Mouse (Mus musculus): ENCODE results near the gene Il1r2.

Il1r2 gene

GRCm38 (mm10) chr1:40129321-40129720, 55.4 kb downstream of the Il1r2 start:
- no peak for DNase-seq (ENCODE audit: low spot score in 2 of 2)

- DNase-seq (ENCODE audit: low spot score in 2 of 2) = no peak
These were observed 57.8 kb downstream of the Il1r2 start for GRCm38 (mm10) chr1:40131631-40132030.

GRCm38 (mm10) chr1:40132721-40133120, 58.8 kb downstream of the Il1r2 start:
- no peak for DNase-seq (ENCODE audit: low spot score in 2 of 2)

- no peak for DNase-seq (ENCODE audit: low spot score in 2 of 2)
These were observed 59.7 kb downstream of the Il1r2 start for GRCm38 (mm10) chr1:40133567-40133966.

GRCm38 (mm10) chr1:40139798-40140532, 66.1 kb downstream of the Il1r2 start:
- peak in 1 of 2 experiments; percentile 9 for DNase-seq (ENCODE audit: low spot score in 2 of 2)

- DNase-seq (ENCODE audit: low spot score in 2 of 2) = no peak
These were observed 82.2 kb downstream of the Il1r2 start for GRCm38 (mm10) chr1:40156096-40156495.

GRCm38 (mm10) chr1:40163329-40163917, 89.5 kb downstream of the Il1r2 start:
- DNase-seq (ENCODE audit: low spot score in 2 of 2) = no peak

- DNase-seq (ENCODE audit: low spot score in 2 of 2) = no peak
These were observed 90.5 kb downstream of the Il1r2 start for GRCm38 (mm10) chr1:40164331-40164730.

- no peak for DNase-seq (ENCODE audit: low spot score in 2 of 2)
These were observed 93.7 kb downstream of the Il1r2 start for GRCm38 (mm10) chr1:40167585-40167984.

- no peak for DNase-seq (ENCODE audit: low spot score in 2 of 2)
These were observed 98.0 kb downstream of the Il1r2 start for GRCm38 (mm10) chr1:40171878-40172277.

- DNase-seq (ENCODE audit: low spot score in 2 of 2) = no peak
These were observed 100.3 kb downstream of the Il1r2 start for GRCm38 (mm10) chr1:40174146-40174545.

Data from spleen, postnatal 36 days (tissue).